Mouse (Mus musculus) liver, embryonic 13.5 days (tissue): ENCODE results near the gene Vmn2r54. TPM values are rescaled to one million over a fixed set of nuclear protein-coding genes. Genes with fewer than 3 reads are reported as not detected.
"Not testable (repeated sequence)": the region's sequence is repeated elsewhere in the genome, so short reads cannot be mapped to it uniquely, and the experiment has no call there.

Experiments used
- ATAC-seq: fragments of 200-750 bp; cut with Nextera tagmentation; 2 replicates; pipeline ENCODE4 v1.8.0; 2017; ENCODE audit warnings: low read depth, mild to moderate bottlenecking, moderate number of reproducible peaks, moderate library complexity
- DNase-seq: peaks from one replicate; pipeline ENCODE4 v3.0.0; 2022
- H3K27ac ChIP-seq: fragments of 300-500 bp; sonication (generic); 2 replicates; pipeline ENCODE4 v1.5.1; 2015; ENCODE audit warnings: moderate library complexity, mild to moderate bottlenecking, inconsistent platforms
- H3K27me3 ChIP-seq: fragments of 300-500 bp; sonication (generic); 2 replicates; pipeline ENCODE4 v1.6.1; 2015; ENCODE audit warnings: mild to moderate bottlenecking, inconsistent platforms
- H3K36me3 ChIP-seq: fragments of 300-500 bp; sonication (generic); 2 replicates; pipeline ENCODE4 v1.6.1; 2015; ENCODE audit warnings: mild to moderate bottlenecking, inconsistent platforms
- H3K4me1 ChIP-seq: fragments of 300-500 bp; sonication (generic); replicated peaks from 2 replicates; pipeline ENCODE4 v1.6.1; 2015; ENCODE audit warnings: inconsistent platforms
- H3K4me2 ChIP-seq: fragments of 300-500 bp; sonication (generic); 2 replicates; pipeline ENCODE4 v1.6.1; 2015; ENCODE audit warnings: inconsistent platforms, mild to moderate bottlenecking, moderate library complexity
- H3K4me3 ChIP-seq: fragments of 300-500 bp; sonication (generic); replicated peaks from 2 replicates; pipeline ENCODE4 v1.5.1; 2015; ENCODE audit warnings: mild to moderate bottlenecking, inconsistent platforms
- H3K9ac ChIP-seq: fragments of 300-500 bp; sonication (generic); 2 replicates; pipeline ENCODE4 v1.6.1; 2015; ENCODE audit warnings: mild to moderate bottlenecking, inconsistent platforms
- H3K9me3 ChIP-seq: fragments of 300-500 bp; sonication (generic); replicated peaks from 2 replicates; pipeline ENCODE4 v1.6.1; 2016; ENCODE audit warnings: inconsistent platforms
- WGBS: fragments of 180-500 bp; shearing (Covaris S2); methylation state at CpG from one replicate; pipeline ENCODE4 v1.1.7; 2015; ENCODE audit not compliant: insufficient replicate concordance; 5-methylcytosine and 5-hydroxymethylcytosine counted together
- polyA plus RNA-seq: library from polyadenylated mRNA; unstranded; fragments of >200 nt; fragmentation: Nextera tagmentation; extraction: Ambion mirVana; gene quantifications from 2 replicates; pipeline ENCODE4 v1.2.1, GENCODE M21; 2015

The Vmn2r54 gene
- polyA plus RNA-seq, result not detected in 2 replicates

DNA sequence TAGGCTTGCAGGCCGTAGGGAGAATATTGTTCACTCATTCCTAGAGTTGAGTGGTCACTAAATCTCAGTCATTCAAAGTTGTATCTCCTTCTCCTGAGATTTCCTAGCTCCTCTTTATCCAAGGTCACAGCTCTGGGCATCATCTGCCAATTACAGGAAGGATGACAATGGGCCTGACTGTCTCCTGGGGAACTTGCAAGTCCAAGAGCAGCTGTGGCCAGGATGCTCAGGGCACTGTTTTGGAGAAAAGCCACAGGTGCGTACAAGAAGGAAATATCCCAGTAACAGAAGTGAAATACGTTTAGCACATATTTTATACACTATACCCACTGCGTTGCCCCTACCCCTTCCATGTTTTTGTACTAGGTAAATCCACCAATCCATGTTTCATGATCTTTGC lies at the start of gene Vmn2r54:
TSS of gene Vmn2r54 (minus strand) at position 101 of the 400 bp plus-strand sequence.
- WGBS, result 40% methylated on average over 3 of the region's 4 CpGs
- not testable (repeated sequence) for H3K4me2 ChIP-seq, DNase-seq, H3K4me3 ChIP-seq, H3K4me1 ChIP-seq, H3K27me3 ChIP-seq, H3K9me3 ChIP-seq, ATAC-seq, H3K36me3 ChIP-seq, H3K27ac ChIP-seq, H3K9ac ChIP-seq

DNA sequence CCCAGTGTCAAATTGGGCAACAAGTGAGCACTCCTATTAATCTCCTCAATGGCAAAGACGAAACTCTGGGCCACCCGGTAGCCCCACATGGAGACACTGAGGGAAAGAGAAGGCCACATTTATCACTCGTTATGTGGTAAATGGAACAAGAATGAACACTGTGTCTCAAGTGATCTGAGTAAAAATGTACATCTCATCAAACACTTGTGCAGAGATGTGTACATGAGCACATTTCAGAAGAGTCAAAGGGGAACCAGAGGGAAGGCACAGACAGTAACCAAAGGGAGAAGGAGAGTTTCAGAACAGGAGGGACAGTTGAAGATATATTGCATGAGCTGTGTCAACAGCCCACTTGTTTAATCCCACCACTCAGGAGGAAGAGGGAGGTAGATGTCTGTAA lies 44.8 kb upstream of the Vmn2r54 start, which contains the start of gene Vmn2r55:
TSS of gene Vmn2r55 (minus strand) at position 101 of the 400 bp plus-strand sequence.
- H3K27me3 ChIP-seq, ATAC-seq: not testable (repeated sequence)
- 55% methylated on average over 3 of the region's 3 CpGs for WGBS

DNA sequence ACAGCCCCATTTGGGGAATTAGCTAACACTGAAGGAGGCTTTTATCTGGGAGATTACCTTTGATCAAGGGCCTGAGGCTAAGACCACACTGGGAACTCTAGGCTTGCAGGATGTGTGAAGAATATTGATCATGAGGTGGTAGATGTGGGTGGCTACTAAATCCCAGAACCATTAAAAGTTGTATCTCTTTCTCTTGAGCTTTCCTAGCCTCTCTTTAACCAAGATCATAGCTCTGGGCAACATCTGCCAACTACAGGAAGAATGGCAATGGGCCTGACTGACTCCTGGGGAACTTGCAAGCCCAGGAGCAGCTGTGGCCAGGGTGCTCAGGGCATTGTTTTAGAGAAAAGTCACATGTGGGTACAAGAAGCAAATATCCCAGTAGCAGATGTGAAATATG lies 31.4 kb downstream of the Vmn2r54 start, which contains the start of gene Vmn2r53:
TSS of gene Vmn2r53 (minus strand) at position 101 of the 400 bp plus-strand sequence.
- no peak within 1 kb of the TSS for H3K27ac ChIP-seq
- no peak within 1 kb of the TSS for H3K4me2 ChIP-seq
- H3K36me3 ChIP-seq, result no peaks in the 10 kb centered on the region
- DNase-seq (no peak), ATAC-seq (no peak)
- no peak within 1 kb of the TSS for H3K4me3 ChIP-seq
- H3K4me1 ChIP-seq, result no peaks in the 10 kb centered on the region
- no peak within 1 kb of the TSS for H3K9ac ChIP-seq
- H3K9me3 ChIP-seq, result peaks cover 5% of the 10 kb centered on the region; the same call in 1 of the 2 replicates
- no peaks in the 10 kb centered on the region for H3K27me3 ChIP-seq

More for the DNA sequence above, 44.8 kb upstream of the Vmn2r54 start, which contains the start of gene Vmn2r55:
- H3K4me1 ChIP-seq, H3K27ac ChIP-seq, H3K9me3 ChIP-seq, H3K36me3 ChIP-seq, DNase-seq, H3K4me3 ChIP-seq, H3K4me2 ChIP-seq, H3K9ac ChIP-seq: not testable (repeated sequence)

Other genes with a start within 250 kb of the Vmn2r54 start
- 0.58 and 0.88 TPM in 2 replicates for gene Zfp551, start 217.6 kb downstream of the Vmn2r54 start, polyA plus RNA-seq
- 2.8 and 4.6 TPM in 2 replicates for gene Zfp606, start 162.0 kb downstream of the Vmn2r54 start, polyA plus RNA-seq
- gene 2900092C05Rik, start 127.8 kb downstream of the Vmn2r54 start, polyA plus RNA-seq, result not detected in 2 replicates
- not detected in 2 replicates for gene Vmn2r53, start 31.5 kb downstream of the Vmn2r54 start, polyA plus RNA-seq
- not detected in 2 replicates for gene Vmn2r55, start 44.7 kb upstream of the Vmn2r54 start, polyA plus RNA-seq
- not detected in 2 replicates for gene Vmn2r56, start 94.7 kb upstream of the Vmn2r54 start, polyA plus RNA-seq
- gene Zscan18, start 163.3 kb upstream of the Vmn2r54 start, polyA plus RNA-seq, result 0.48 and 0.75 TPM in 2 replicates
- gene Zfp329, start 178.5 kb upstream of the Vmn2r54 start, polyA plus RNA-seq, result 2.6 and 3.0 TPM in 2 replicates
- gene Zfp110, start 194.4 kb upstream of the Vmn2r54 start, polyA plus RNA-seq, result 11.7 and 14.0 TPM in 2 replicates
- gene Zfp128, start 240.9 kb upstream of the Vmn2r54 start, polyA plus RNA-seq, result 0.66 TPM in 2 replicates